Comparison of ENCODE assay signal across 19 mouse cellular contexts in genomic region chr3:58054726-58055125, GRCm38 (mm10).
"Had no signal": no experiment of that assay in that cellular context is flagged by ENCODE, and none has a peak within 500 bp of the region (broad histone marks: within the 10 kb centered on the region; RNA-seq: fewer than 3 reads in every experiment).

No protein-coding gene starts in this region.

- H3K4me1 ChIP-seq: intestine, embryonic 15.5 days; limb, embryonic 10.5 days; limb, embryonic 13.5 days; midbrain, embryonic 15.5 days; neural tube, embryonic 13.5 days; stomach, embryonic 15.5 days had no signal

- H3K4me2 ChIP-seq: intestine, embryonic 15.5 days; limb, embryonic 13.5 days; lung, embryonic 14.5 days; midbrain, embryonic 12.5 days; midbrain, embryonic 15.5 days; neural tube, embryonic 13.5 days; stomach, embryonic 15.5 days had no signal

- DNase-seq: kidney, adult 11 months; kidney, adult 8-10 months; kidney, postnatal 14 days; kidney, postnatal 4 days; lung, embryonic 14.5 days; retina, postnatal 1 day; right cerebral cortex, postnatal 25 days; spleen, adult 18-20 months; thymus, postnatal 25 days had no signal

- H3K36me3 ChIP-seq: intestine, embryonic 15.5 days; limb, embryonic 10.5 days; limb, embryonic 13.5 days; midbrain, embryonic 12.5 days; midbrain, embryonic 15.5 days; neural tube, embryonic 13.5 days; stomach, embryonic 15.5 days had no signal

- H3K4me3 ChIP-seq: intestine, embryonic 15.5 days; limb, embryonic 10.5 days; limb, embryonic 13.5 days; midbrain, embryonic 12.5 days; midbrain, embryonic 15.5 days; myocyte; neural tube, embryonic 13.5 days; stomach, embryonic 15.5 days had no signal

- H3K9me3 ChIP-seq: intestine, embryonic 15.5 days; limb, embryonic 10.5 days; limb, embryonic 13.5 days; midbrain, embryonic 12.5 days; midbrain, embryonic 15.5 days; neural tube, embryonic 13.5 days; stomach, embryonic 15.5 days had no signal

- ATAC-seq: intestine, embryonic 15.5 days; lung, postnatal 0 days; midbrain, embryonic 15.5 days had no signal

- H3K27ac ChIP-seq: intestine, embryonic 15.5 days; limb, embryonic 10.5 days; limb, embryonic 13.5 days; macrophage; midbrain, embryonic 12.5 days; midbrain, embryonic 15.5 days; neural tube, embryonic 13.5 days; stomach, embryonic 15.5 days had no signal

- H3K27me3 ChIP-seq: intestine, embryonic 15.5 days; limb, embryonic 13.5 days; midbrain, embryonic 12.5 days; midbrain, embryonic 15.5 days; neural tube, embryonic 13.5 days; stomach, embryonic 15.5 days had no signal

- H3K9ac ChIP-seq: intestine, embryonic 15.5 days; limb, embryonic 13.5 days; lung, embryonic 14.5 days; midbrain, embryonic 12.5 days; midbrain, embryonic 15.5 days; neural tube, embryonic 13.5 days; stomach, embryonic 15.5 days had no signal
